Mouse (Mus musculus) heart, embryonic 13.5 days (tissue): ENCODE data around the gene C77080. TPM values are rescaled to one million over a fixed set of nuclear protein-coding genes. Genes with fewer than 3 reads are reported as not detected.

Source experiments
- microRNA-seq: library from miRNA; unstranded; fragments of <30 nt; microRNA quantifications from one replicate; pipeline ENCODE4, GENCODE M21; 2016
- polyA plus RNA-seq: library from polyadenylated mRNA; unstranded; fragments of >200 nt; fragmentation: Nextera tagmentation; extraction: Ambion mirVana; gene quantifications from 2 replicates; pipeline ENCODE4 v1.2.1, GENCODE M21; 2015

The C77080 gene
- polyA plus RNA-seq, 1 experiment from 2014 or later, result 2.3 TPM

Small RNAs within 50 kb of the gene (microRNA-seq; reads per million reads assigned to microRNA genes)
- gene Gm22994, result not detected

Other genes with a start within 250 kb of the C77080 start
- gene Rnf19b, start 203.1 kb downstream of the C77080 start, polyA plus RNA-seq, result 5.7 and 6.2 TPM in 2 replicates
- 1.0 and 1.1 TPM in 2 replicates for gene Tmem54, start 155.9 kb downstream of the C77080 start, polyA plus RNA-seq
- gene Hpca, start 139.4 kb downstream of the C77080 start, polyA plus RNA-seq, result 0.25 and 0.37 TPM in 2 replicates
- gene Fndc5, start 124.4 kb downstream of the C77080 start, polyA plus RNA-seq, result 5.6 and 7.1 TPM in 2 replicates
- gene S100pbp, start 71.7 kb downstream of the C77080 start, polyA plus RNA-seq, result 12.3 and 14.3 TPM in 2 replicates
- gene Yars, start 71.6 kb downstream of the C77080 start, polyA plus RNA-seq, result 49.8 and 52.0 TPM in 2 replicates
- gene Sync, start 26.2 kb upstream of the C77080 start, polyA plus RNA-seq, result 1.1 and 1.6 TPM in 2 replicates
- 279 and 297 TPM in 2 replicates for gene Rbbp4, start 74.0 kb upstream of the C77080 start, polyA plus RNA-seq
- gene Zbtb8os, start 74.3 kb upstream of the C77080 start, polyA plus RNA-seq, result 36.6 and 45.0 TPM in 2 replicates
- 9.9 and 11.0 TPM in 2 replicates for gene Zbtb8a, start 116.7 kb upstream of the C77080 start, polyA plus RNA-seq
- gene Zbtb8b, start 179.4 kb upstream of the C77080 start, polyA plus RNA-seq, result 3.9 and 4.7 TPM in 2 replicates
- 25.4 and 26.9 TPM in 2 replicates for gene Bsdc1, start 200.2 kb upstream of the C77080 start, polyA plus RNA-seq
- gene Tssk3, start 229.6 kb upstream of the C77080 start, polyA plus RNA-seq, result not detected in 2 replicates
- gene Fam229a, start 229.8 kb upstream of the C77080 start, polyA plus RNA-seq, result not detected in 2 replicates